Mouse (Mus musculus): ENCODE data around the gene Mettl8. TPM values are rescaled to one million over a fixed set of nuclear protein-coding genes. Genes with fewer than 3 reads are reported as not detected.

Gene Mettl8
- polyA plus RNA-seq, 1 experiment from 2014 or later: 13.8 TPM

GRCm38 (mm10) chr2:71046151-71046550 is 9.2 kb downstream of the Mettl8 start:
- WGBS: 52% methylated on average over 6 of the region's 6 CpGs
- Histone ChIP-seq H3K9me3 (ENCODE audit: control insufficient read depth, low read length) (no peaks in the 10 kb centered on the region), H3K36me3 (ENCODE audit: control insufficient read depth, insufficient read depth, low read length) (no peaks in the 10 kb centered on the region), H3K4me2 (ENCODE audit: low read depth, low read length) (no peak overlapping the region), H3K4me1 (ENCODE audit: control insufficient read depth, insufficient read depth, low read length) (no peaks in the 10 kb centered on the region), H3K27ac (ENCODE audit: low read length) (no peak overlapping the region), H3K4me3 (ENCODE audit: low read length) (no peak overlapping the region), H3K27me3 (replicated peaks; ENCODE audit: control insufficient read depth, insufficient read depth, low read length) (no peaks in the 10 kb centered on the region), H3K9ac (ENCODE audit: low read depth, low read length) (no peak overlapping the region)
- no peak for ATAC-seq

- Histone ChIP-seq H3K27me3 (replicated peaks; ENCODE audit: control insufficient read depth, insufficient read depth, low read length) (no peaks in the 10 kb centered on the region), H3K4me1 (ENCODE audit: control insufficient read depth, insufficient read depth, low read length) (peaks cover 3% of the 10 kb centered on the region; the same call in 1 of the 2 replicates), H3K9me3 (ENCODE audit: control insufficient read depth, low read length) (no peaks in the 10 kb centered on the region), H3K4me3 (ENCODE audit: low read length) (no peak overlapping the region), H3K9ac (ENCODE audit: low read depth, low read length) (no peak overlapping the region), H3K4me2 (ENCODE audit: low read depth, low read length) (no peak overlapping the region), H3K27ac (ENCODE audit: low read length) (no peak overlapping the region), H3K36me3 (ENCODE audit: control insufficient read depth, insufficient read depth, low read length) (no peaks in the 10 kb centered on the region)
- peak; percentile 81 for ATAC-seq
- 36% methylated on average over 11 of the region's 11 CpGs for WGBS
Measured at GRCm38 (mm10) chr2:71039522-71040121, 15.8 kb downstream of the Mettl8 start.

- peaks cover 3% of the 10 kb centered on the region; the same call in 1 of the 2 replicates for H3K4me1 ChIP-seq (ENCODE audit: control insufficient read depth, insufficient read depth, low read length)
- H3K27me3 ChIP-seq (replicated peaks; ENCODE audit: control insufficient read depth, insufficient read depth, low read length): no peaks in the 10 kb centered on the region
- no peak overlapping the region for H3K4me3 ChIP-seq (ENCODE audit: low read length)
- H3K36me3 ChIP-seq (ENCODE audit: control insufficient read depth, insufficient read depth, low read length): no peaks in the 10 kb centered on the region
- H3K27ac ChIP-seq (ENCODE audit: low read length): no peak overlapping the region
- ATAC-seq: no peak
- H3K9ac ChIP-seq (ENCODE audit: low read depth, low read length): no peak overlapping the region
- 85% methylated on average over 6 of the region's 6 CpGs for WGBS
- H3K4me2 ChIP-seq (ENCODE audit: low read depth, low read length): no peak overlapping the region
- no peaks in the 10 kb centered on the region for H3K9me3 ChIP-seq (ENCODE audit: control insufficient read depth, low read length)
Measured at GRCm38 (mm10) chr2:71037447-71037846, 17.9 kb downstream of the Mettl8 start.

- Histone ChIP-seq H3K27me3 (replicated peaks; ENCODE audit: control insufficient read depth, insufficient read depth, low read length) (no peaks in the 10 kb centered on the region), H3K27ac (ENCODE audit: low read length) (no peak overlapping the region), H3K4me2 (ENCODE audit: low read depth, low read length) (no peak overlapping the region), H3K4me3 (ENCODE audit: low read length) (no peak overlapping the region), H3K9ac (ENCODE audit: low read depth, low read length) (no peak overlapping the region), H3K36me3 (ENCODE audit: control insufficient read depth, insufficient read depth, low read length) (no peaks in the 10 kb centered on the region), H3K9me3 (ENCODE audit: control insufficient read depth, low read length) (no peaks in the 10 kb centered on the region), H3K4me1 (ENCODE audit: control insufficient read depth, insufficient read depth, low read length) (0 out of 2 replicates have a peak, but pooled peaks cover 4% of the 10 kb centered on the region)
- no peak for ATAC-seq
- WGBS: 71% methylated on average over 8 of the region's 8 CpGs
Measured at GRCm38 (mm10) chr2:71033987-71034386, 21.4 kb downstream of the Mettl8 start.

GRCm38 (mm10) chr2:71033014-71033413 is 22.4 kb downstream of the Mettl8 start:
- 81% methylated on average over 4 of the region's 4 CpGs for WGBS
- Histone ChIP-seq H3K9ac (ENCODE audit: low read depth, low read length) (no peak overlapping the region), H3K4me2 (ENCODE audit: low read depth, low read length) (no peak overlapping the region), H3K27me3 (replicated peaks; ENCODE audit: control insufficient read depth, insufficient read depth, low read length) (no peaks in the 10 kb centered on the region), H3K9me3 (ENCODE audit: control insufficient read depth, low read length) (no peaks in the 10 kb centered on the region), H3K27ac (ENCODE audit: low read length) (no peak overlapping the region), H3K4me3 (ENCODE audit: low read length) (no peak overlapping the region), H3K36me3 (ENCODE audit: control insufficient read depth, insufficient read depth, low read length) (no peaks in the 10 kb centered on the region), H3K4me1 (ENCODE audit: control insufficient read depth, insufficient read depth, low read length) (0 out of 2 replicates have a peak, but pooled peaks cover 4% of the 10 kb centered on the region)
- ATAC-seq: no peak

- no peak for ATAC-seq
- 0 out of 2 replicates have a peak, but pooled peaks cover 4% of the 10 kb centered on the region for H3K4me1 ChIP-seq (ENCODE audit: control insufficient read depth, insufficient read depth, low read length)
- no peaks in the 10 kb centered on the region for H3K9me3 ChIP-seq (ENCODE audit: control insufficient read depth, low read length)
- 67% methylated on average over 18 of the region's 18 CpGs for WGBS
- no peak overlapping the region for H3K4me3 ChIP-seq (ENCODE audit: low read length)
- H3K36me3 ChIP-seq (ENCODE audit: control insufficient read depth, insufficient read depth, low read length): no peaks in the 10 kb centered on the region
- no peak overlapping the region for H3K4me2 ChIP-seq (ENCODE audit: low read depth, low read length)
- no peaks in the 10 kb centered on the region for H3K27me3 ChIP-seq (replicated peaks; ENCODE audit: control insufficient read depth, insufficient read depth, low read length)
- H3K27ac ChIP-seq (ENCODE audit: low read length): no peak overlapping the region
- no peak overlapping the region for H3K9ac ChIP-seq (ENCODE audit: low read depth, low read length)
Measured at GRCm38 (mm10) chr2:71031973-71032794, 23.2 kb downstream of the Mettl8 start.

GRCm38 (mm10) chr2:71030663-71031062 is 24.7 kb downstream of the Mettl8 start:
- 71% methylated on average over 2 of the region's 2 CpGs for WGBS
- Histone ChIP-seq H3K4me3 (ENCODE audit: low read length) (no peak overlapping the region), H3K9me3 (ENCODE audit: control insufficient read depth, low read length) (no peaks in the 10 kb centered on the region), H3K4me2 (ENCODE audit: low read depth, low read length) (no peak overlapping the region), H3K27ac (ENCODE audit: low read length) (no peak overlapping the region), H3K9ac (ENCODE audit: low read depth, low read length) (no peak overlapping the region), H3K27me3 (replicated peaks; ENCODE audit: control insufficient read depth, insufficient read depth, low read length) (no peaks in the 10 kb centered on the region), H3K36me3 (ENCODE audit: control insufficient read depth, insufficient read depth, low read length) (no peaks in the 10 kb centered on the region), H3K4me1 (ENCODE audit: control insufficient read depth, insufficient read depth, low read length) (peaks cover 8% of the 10 kb centered on the region; the same call in 1 of the 2 replicates)
- 0 out of 2 replicates have a peak, but pooled peaks have one; percentile 33 for ATAC-seq

GRCm38 (mm10) chr2:71027631-71028030 is 27.8 kb downstream of the Mettl8 start:
- Histone ChIP-seq H3K9ac (ENCODE audit: low read depth, low read length) (no peak overlapping the region), H3K27me3 (replicated peaks; ENCODE audit: control insufficient read depth, insufficient read depth, low read length) (no peaks in the 10 kb centered on the region)
- WGBS: 96% methylated on average over 9 of the region's 9 CpGs

GRCm38 (mm10) chr2:71026787-71027186 is 28.6 kb downstream of the Mettl8 start:
- no peaks in the 10 kb centered on the region for H3K36me3 ChIP-seq (ENCODE audit: control insufficient read depth, insufficient read depth, low read length)
- ATAC-seq: peak; percentile 67
- no peaks in the 10 kb centered on the region for H3K27me3 ChIP-seq (replicated peaks; ENCODE audit: control insufficient read depth, insufficient read depth, low read length)
- no peaks in the 10 kb centered on the region for H3K9me3 ChIP-seq (ENCODE audit: control insufficient read depth, low read length)
- H3K4me3 ChIP-seq (ENCODE audit: low read length): no peak overlapping the region
- H3K4me1 ChIP-seq (ENCODE audit: control insufficient read depth, insufficient read depth, low read length): peaks cover 8% of the 10 kb centered on the region; the same call in 1 of the 2 replicates
- no peak overlapping the region for H3K27ac ChIP-seq (ENCODE audit: low read length)
- 47% methylated on average over 5 of the region's 5 CpGs for WGBS
- H3K9ac ChIP-seq (ENCODE audit: low read depth, low read length): no peak overlapping the region
- H3K4me2 ChIP-seq (ENCODE audit: low read depth, low read length): no peak overlapping the region

More at GRCm38 (mm10) chr2:71027631-71028030, 27.8 kb downstream of the Mettl8 start:
- Histone ChIP-seq H3K4me2 (ENCODE audit: low read depth, low read length) (no peak overlapping the region), H3K4me3 (ENCODE audit: low read length) (no peak overlapping the region), H3K27ac (ENCODE audit: low read length) (no peak overlapping the region), H3K4me1 (ENCODE audit: control insufficient read depth, insufficient read depth, low read length) (peaks cover 8% of the 10 kb centered on the region; the same call in 1 of the 2 replicates), H3K36me3 (ENCODE audit: control insufficient read depth, insufficient read depth, low read length) (no peaks in the 10 kb centered on the region), H3K9me3 (ENCODE audit: control insufficient read depth, low read length) (no peaks in the 10 kb centered on the region)
- ATAC-seq: no peak

Measured in intestine, embryonic 16.5 days (tissue).